Mouse (Mus musculus): ENCODE measurements around the gene Eri3.

- TF ChIP-seq EP300 (IDR thresholded peaks at IDR 0.05; ENCODE audit: low read depth): no peak
- no peak for TF ChIP-seq CTCF (IDR thresholded peaks at IDR 0.05; ENCODE audit: low read depth)
Measured at GRCm38 (mm10) chr4:117589081-117589660, 39.0 kb downstream of the Eri3 start.
